Mouse (Mus musculus) testis, adult 10 weeks (tissue): ENCODE measurements around the gene Ptpra. TPM values are rescaled to one million over a fixed set of nuclear protein-coding genes. Genes with fewer than 3 reads are reported as not detected.

Experiments
- polyA plus RNA-seq: library from polyadenylated mRNA; stranded (reverse); fragments of 350-450 nt; fragmentation: Illumina TruSeq; extraction: RNeasy Lipid Tissue Mini Kit (QIAGEN cat#74804); gene quantifications from one replicate; pipeline ENCODE4 v1.2.3, GENCODE M21; 2014; ENCODE audit warnings: low read depth, low replicate concordance

Ptpra gene
- 33.4 TPM for polyA plus RNA-seq

GRCm38 (mm10) chr2:130449794-130450433, at the start of gene Ptpra:
Gene Ptpra (plus strand): TSS chr2:130450278.

GRCm38 (mm10) chr2:130404939-130405338, 45.1 kb upstream of the Ptpra start, which contains the start of the genes Gm28372 and 1700020A23Rik:
Gene Gm28372 (plus strand): TSS chr2:130405239.
Gene 1700020A23Rik (plus strand): TSS chr2:130405259.

GRCm38 (mm10) chr2:130406178-130406577, 43.9 kb upstream of the Ptpra start, which contains the start of gene Tmem239:
Gene Tmem239 (plus strand): TSS chr2:130406478.

GRCm38 (mm10) chr2:130424126-130424853, 25.8 kb upstream of the Ptpra start, which contains the start of the genes Vps16 and Pced1a:
Gene Vps16 (plus strand): TSS chr2:130424339.
Gene Pced1a (minus strand): TSS chr2:130424701.

GRCm38 (mm10) chr2:130563212-130564055, 113.4 kb downstream of the Ptpra start, which contains the start of gene Mrps26:
Gene Mrps26 (plus strand): TSS chr2:130563742.

GRCm38 (mm10) chr2:130575873-130576272, 125.8 kb downstream of the Ptpra start, which contains the start of gene Oxt:
Gene Oxt (plus strand): TSS chr2:130576173.

GRCm38 (mm10) chr2:130582552-130582951, 132.5 kb downstream of the Ptpra start, which contains the start of gene Avp:
Gene Avp (minus strand): TSS chr2:130582554.

Other genes with a start within 250 kb of the Ptpra start
- 28.7 TPM for gene Nop56, start 175.8 kb upstream of the Ptpra start, polyA plus RNA-seq
- gene Idh3b, start 165.7 kb upstream of the Ptpra start, polyA plus RNA-seq = 59.1 TPM
- gene Ebf4, start 155.1 kb upstream of the Ptpra start, polyA plus RNA-seq = 0.10 TPM
- gene Cpxm1, start 52.7 kb upstream of the Ptpra start, polyA plus RNA-seq = 3.3 TPM
- 6.7 TPM for gene Gm28372, start 45.0 kb upstream of the Ptpra start, polyA plus RNA-seq
- gene 1700020A23Rik, start 45.0 kb upstream of the Ptpra start, polyA plus RNA-seq = 9.1 TPM
- not detected for gene Tmem239, start 43.8 kb upstream of the Ptpra start, polyA plus RNA-seq
- gene Vps16, start 25.9 kb upstream of the Ptpra start, polyA plus RNA-seq = 16.8 TPM
- gene Pced1a, start 25.6 kb upstream of the Ptpra start, polyA plus RNA-seq = 8.1 TPM
- gene Mrps26, start 113.5 kb downstream of the Ptpra start, polyA plus RNA-seq = 1.1 TPM
- gene Oxt, start 125.9 kb downstream of the Ptpra start, polyA plus RNA-seq = not detected
- gene Avp, start 132.3 kb downstream of the Ptpra start, polyA plus RNA-seq = not detected
- gene Fastkd5, start 179.7 kb downstream of the Ptpra start, polyA plus RNA-seq = 7.6 TPM
- 7.4 TPM for gene Ubox5, start 179.8 kb downstream of the Ptpra start, polyA plus RNA-seq
- gene Lzts3, start 192.5 kb downstream of the Ptpra start, polyA plus RNA-seq = 0.46 TPM
- gene Ddrgk1, start 214.4 kb downstream of the Ptpra start, polyA plus RNA-seq = 6.2 TPM
- 26.3 TPM for gene Itpa, start 217.3 kb downstream of the Ptpra start, polyA plus RNA-seq
- gene Slc4a11, start 247.2 kb downstream of the Ptpra start, polyA plus RNA-seq = 0.17 TPM